8 mouse cellular contexts compared by ENCODE assay signal in genomic region chr11:78837989-78838388, GRCm38 (mm10). TPM values are rescaled to one million over a fixed set of nuclear protein-coding genes. Genes with fewer than 3 reads are reported as not detected.
DNase-seq lines count a peak whose midpoint lies in the region; ATAC-seq and TF ChIP-seq lines count a peak whose summit lies in the region.

No protein-coding gene starts in this region.

- no peaks in the 10 kb centered on the region for H3K27me3 ChIP-seq in embryonic facial prominence, embryonic 11.5 days (ENCODE audit: control insufficient read depth, insufficient read depth, low read length)

- 8% methylated on average over 11 of the region's 11 CpGs for WGBS in embryonic facial prominence, embryonic 11.5 days

- H3K4me3 ChIP-seq in embryonic facial prominence, embryonic 11.5 days (ENCODE audit: low read depth, low read length): no peak overlapping the region
- no peak overlapping the region for H3K4me3 ChIP-seq in left cerebral cortex, adult 2 months

- no peaks in the 10 kb centered on the region for H3K36me3 ChIP-seq in embryonic facial prominence, embryonic 11.5 days (replicated peaks; ENCODE audit: control insufficient read depth, insufficient read depth, low read depth, low read length)

- H3K9me3 ChIP-seq in embryonic facial prominence, embryonic 11.5 days (replicated peaks; ENCODE audit: control insufficient read depth, low read length): no peaks in the 10 kb centered on the region

- H3K27ac ChIP-seq in embryonic facial prominence, embryonic 11.5 days (replicated peaks; ENCODE audit: low read depth, low read length): no peak overlapping the region
- H3K27ac ChIP-seq in left cerebral cortex, adult 2 months: no peak overlapping the region

- peak; percentile 74 to 76 for DNase-seq in frontal cortex, postnatal 25 days (ENCODE audit: low spot score in 2 of 2)
- peak; percentile 54 for DNase-seq in A20 (ENCODE audit: low read depth, low spot score)
- peak; percentile 88 for DNase-seq in adrenal gland, postnatal 14 days
- DNase-seq in embryonic facial prominence, embryonic 11.5 days (ENCODE audit: low spot score): peak; percentile 74
- peak; percentile 68 to 79 for DNase-seq in left cerebral cortex, adult 2 months (ENCODE audit: extremely low spot score in 1 of 2, low spot score in 2 of 2)
- peak; percentile 67 for DNase-seq in ovary, postnatal 36 days (ENCODE audit: low spot score)
- peak; percentile 90 for DNase-seq in thymus, postnatal 25 days

- no peak for ATAC-seq in frontal cortex, adult (ENCODE audit: low TSS enrichment)
- no peak for ATAC-seq in embryonic facial prominence, embryonic 11.5 days (replicated peaks; ENCODE audit: insufficient number of reproducible peaks, low FRiP score, low TSS enrichment, low read depth)

- TF ChIP-seq CTCF in left cerebral cortex, adult 2 months (IDR thresholded peaks at IDR 0.05): peak; percentile 83

- intact Hi-C loops in left cerebral cortex, adult 2 months (cut with DNase I): loop anchor here (1.0 kb wide), 1 partner anchor 118 kb away; no protein-coding TSS in a partner anchor

- no peak overlapping the region for H3K4me2 ChIP-seq in embryonic facial prominence, embryonic 11.5 days (ENCODE audit: low read depth, low read length)

- no peaks in the 10 kb centered on the region for H3K4me1 ChIP-seq in embryonic facial prominence, embryonic 11.5 days (ENCODE audit: control insufficient read depth, insufficient read depth, low read length)

- H3K9ac ChIP-seq in embryonic facial prominence, embryonic 11.5 days (replicated peaks; ENCODE audit: low read length): no peak overlapping the region

RNA-seq across cellular contexts. Expression of gene Lyrm9, which starts 11.6 kb away (rescaled TPM):
- 26.1 and 32.7 TPM in 2 replicates for total RNA-seq in adrenal gland, postnatal 14 days (2021)
- polyA plus RNA-seq in embryonic facial prominence, embryonic 11.5 days (2014; fragmentation: Nextera tagmentation; extraction: Ambion mirVana): 12.4 and 14.2 TPM in 2 replicates
- total RNA-seq in left cerebral cortex, adult 2 months (2021): 10 to 100 TPM; 22.6 to 26.1 TPM
